Mouse (Mus musculus): ENCODE measurements around the gene Pla2g3. TPM values are rescaled to one million over a fixed set of nuclear protein-coding genes. Genes with fewer than 3 reads are reported as not detected.

Pla2g3 gene
- polyA plus RNA-seq (2012; fragmentation: generic; extraction: Trizol) = under 1 TPM; 0.02 to 0.28 TPM

DNA sequence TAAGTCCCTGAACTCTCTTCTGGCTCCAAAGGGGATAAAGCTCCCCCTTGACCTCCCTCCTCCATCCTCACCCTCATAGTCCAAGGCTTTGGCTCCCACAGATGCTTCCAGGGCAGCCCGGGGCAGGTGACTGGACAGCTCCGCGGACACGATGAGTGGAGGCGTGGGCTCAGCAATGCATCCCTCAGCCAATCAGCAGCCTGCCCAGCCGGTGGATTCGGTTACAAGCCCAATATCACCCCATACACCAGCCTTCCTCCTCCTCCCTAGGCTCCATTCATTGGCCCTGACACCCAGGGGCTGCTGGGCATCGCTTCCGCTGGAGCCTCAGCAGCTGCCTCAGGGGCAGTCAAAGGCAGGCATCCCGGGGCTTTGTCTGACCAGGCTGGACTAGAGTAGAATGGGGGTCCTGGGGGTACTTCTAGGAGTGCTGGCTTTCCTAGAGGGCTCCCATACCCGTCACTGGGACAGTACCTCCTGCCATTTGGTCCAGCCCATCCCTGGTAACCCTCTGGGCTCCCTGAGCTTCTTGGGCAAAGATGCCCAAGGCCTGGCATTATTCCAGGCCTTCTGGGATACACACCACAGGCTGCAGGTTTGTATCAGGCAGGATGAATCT, at the start of gene Pla2g3:
Gene Pla2g3, plus strand, starts transcription at position 333 of the 619 bp plus-strand sequence.

DNA sequence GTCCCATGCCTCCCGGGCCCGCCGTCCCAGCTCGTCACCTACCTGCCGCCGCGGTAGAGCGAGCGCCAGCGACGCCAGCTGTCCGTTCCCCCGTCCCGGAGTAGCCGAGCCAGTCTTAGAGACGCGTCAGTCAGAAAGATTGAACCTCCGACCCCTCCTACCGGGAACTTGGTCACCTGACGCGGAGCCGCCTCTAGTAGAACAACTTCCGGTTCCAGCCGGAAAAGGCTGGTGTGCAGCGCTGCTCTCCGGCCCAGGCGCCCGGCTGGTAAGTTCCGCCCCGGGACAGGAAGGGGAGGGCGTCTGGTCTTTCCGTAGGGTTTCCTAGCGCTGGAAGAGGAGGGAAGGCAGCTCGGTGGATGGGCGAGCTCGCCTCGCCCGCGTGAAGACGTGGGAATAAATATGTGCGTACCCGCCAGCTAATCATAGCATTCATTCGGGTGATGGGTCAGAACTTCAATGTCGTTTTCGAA, 35.9 kb upstream of the Pla2g3 start, which contains the start of gene Rnf185:
Gene Rnf185, minus strand, starts transcription at position 197 of the 473 bp plus-strand sequence.

DNA sequence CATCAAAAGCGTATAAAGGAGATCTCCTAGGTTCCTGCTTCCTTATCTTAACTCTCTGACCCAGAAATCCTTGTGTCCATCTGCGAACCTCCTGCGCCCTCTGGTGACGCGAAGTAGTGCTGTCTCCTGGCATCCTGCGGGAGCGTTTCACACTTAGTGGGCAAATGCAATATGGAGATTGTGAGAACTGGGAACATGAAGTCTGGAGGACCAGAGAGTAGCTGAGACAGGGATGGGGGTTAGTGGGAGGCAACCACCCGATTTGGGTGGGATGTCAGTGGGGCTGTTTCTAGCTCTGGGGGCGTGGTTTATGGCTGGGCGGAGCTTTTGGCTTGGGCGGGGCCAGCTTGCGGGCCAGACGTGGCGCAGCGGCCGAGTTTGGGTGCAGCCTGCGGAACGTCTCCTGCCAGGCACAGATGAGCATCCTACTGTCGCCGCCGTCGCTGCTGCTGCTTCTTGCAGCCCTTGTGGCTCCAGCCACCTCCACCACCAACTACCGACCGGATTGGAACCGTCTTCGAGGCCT, 26.5 kb downstream of the Pla2g3 start, which contains the start of gene Selenom:
Gene Selenom, plus strand, starts transcription at position 156 of the 526 bp plus-strand sequence.

DNA sequence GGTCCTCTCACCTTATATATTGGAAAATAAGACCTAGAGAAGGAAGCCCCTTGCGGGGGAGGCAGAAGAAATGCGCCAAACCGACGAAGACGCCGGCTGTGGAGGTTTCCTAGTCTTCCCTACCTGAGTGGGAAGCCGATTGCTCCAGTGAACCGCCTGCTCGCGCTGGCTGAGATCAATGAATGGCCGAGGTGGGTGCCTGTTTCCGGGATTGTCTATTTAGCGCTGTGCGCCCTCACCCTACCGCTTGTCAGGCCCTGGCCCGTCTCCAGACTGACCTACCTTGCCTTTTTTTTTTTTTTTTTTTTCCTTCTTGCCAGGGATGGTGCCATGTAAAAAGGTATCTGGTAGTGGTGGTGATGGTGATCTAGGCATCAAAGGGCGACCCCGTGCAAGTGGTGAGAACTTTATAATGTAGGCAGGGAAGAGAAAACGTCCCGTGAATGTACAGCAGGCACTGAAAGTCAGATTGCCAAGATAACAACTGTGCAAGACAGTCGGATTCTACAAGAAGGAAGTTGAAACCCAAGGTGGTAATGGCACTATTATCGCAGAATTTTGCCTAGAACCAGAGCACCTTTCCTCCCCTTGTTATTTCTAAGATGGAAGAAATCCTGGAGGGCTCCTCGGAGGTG, 52.5 kb downstream of the Pla2g3 start, which contains the start of gene Smtn:
Gene Smtn, minus strand, starts transcription at position 162 of the 635 bp plus-strand sequence.

Other genes starting within 250 kb of the Pla2g3 start
- gene Drg1, start 221.9 kb upstream of the Pla2g3 start, polyA plus RNA-seq (2012; fragmentation: generic; extraction: Trizol) = 10 to 100 TPM; 96.1 to 96.5 TPM
- 10 to 100 TPM; 17.9 to 32.5 TPM for gene Patz1, start 199.4 kb upstream of the Pla2g3 start, polyA plus RNA-seq (2012; fragmentation: generic; extraction: Trizol)
- 10 to 100 TPM in 1 of 2 experiments, 1 to 10 TPM in 1; 1.2 to 46.5 TPM for gene Pik3ip1, start 157.9 kb upstream of the Pla2g3 start, polyA plus RNA-seq (2012; fragmentation: generic; extraction: Trizol)
- gene Limk2, start 79.1 kb upstream of the Pla2g3 start, polyA plus RNA-seq (2012; fragmentation: generic; extraction: Trizol) = 10 to 100 TPM; 13.9 to 23.4 TPM
- 10 to 100 TPM in 1 of 2 experiments, 1 to 10 TPM in 1; 7.4 to 22.7 TPM for gene Rnf185, start 35.9 kb upstream of the Pla2g3 start, polyA plus RNA-seq (2012; fragmentation: generic; extraction: Trizol)
- under 1 TPM; 0.02 to 0.28 TPM for gene Inpp5j, start 16.5 kb downstream of the Pla2g3 start, polyA plus RNA-seq (2012; fragmentation: generic; extraction: Trizol)
- 100 to 1,000 TPM; 155 to 559 TPM for gene Selenom, start 26.4 kb downstream of the Pla2g3 start, polyA plus RNA-seq (2012; fragmentation: generic; extraction: Trizol)
- 100 to 1,000 TPM in 1 of 2 experiments, 10 to 100 TPM in 1; 56.1 to 109 TPM for gene Smtn, start 52.3 kb downstream of the Pla2g3 start, polyA plus RNA-seq (2012; fragmentation: generic; extraction: Trizol)
- 10 to 100 TPM in 1 of 2 experiments, 1 to 10 TPM in 1; 5.8 to 30.5 TPM for gene Morc2a, start 160.9 kb downstream of the Pla2g3 start, polyA plus RNA-seq (2012; fragmentation: generic; extraction: Trizol)